Comparison of ENCODE assay signal across 10 mouse cellular contexts in the genomic region with DNA sequence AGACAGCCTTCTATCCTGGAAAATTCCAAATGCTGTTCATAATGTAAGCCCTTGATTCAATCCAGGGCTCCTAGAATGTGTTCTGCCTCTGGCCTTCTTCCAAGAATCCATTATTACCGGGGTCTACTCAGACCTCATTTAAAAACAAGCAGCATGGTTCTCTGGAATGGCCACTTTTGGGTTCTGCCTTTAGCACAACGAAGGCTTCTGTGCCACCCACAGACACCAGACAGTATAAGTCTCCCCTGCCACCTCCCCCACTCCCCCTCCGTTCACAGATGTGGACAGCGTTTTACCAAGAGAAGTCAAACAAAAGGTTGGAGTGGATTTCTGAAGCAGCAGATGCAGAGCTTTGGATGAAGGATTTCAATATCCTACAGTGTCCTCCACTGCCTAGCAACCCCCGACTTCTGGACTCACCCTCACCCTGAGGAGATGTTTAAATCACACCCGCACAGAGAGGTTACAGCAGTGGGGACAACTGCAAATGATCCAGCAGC.
DNase-seq lines count a peak whose midpoint lies in the region; ATAC-seq lines count a peak whose summit lies in the region.
"Had no signal": no experiment of that assay in that cellular context is flagged by ENCODE, and none has a peak within 500 bp of the region (broad histone marks: within the 10 kb centered on the region; RNA-seq: fewer than 3 reads in every experiment).

No protein-coding gene starts in this region.

- peak overlapping the region; percentile 70 for H3K27ac ChIP-seq in embryonic facial prominence, embryonic 10.5 days (replicated peaks)
- H3K27ac ChIP-seq in hindbrain, embryonic 11.5 days (ENCODE audit: low read depth, low read length): peak overlapping the region; percentile 74
- peak overlapping the region; percentile 77 for H3K27ac ChIP-seq in midbrain, embryonic 12.5 days (replicated peaks)
- H3K27ac ChIP-seq: gastrocnemius, adult 2 months; liver, embryonic 13.5 days had no signal

- H3K27me3 ChIP-seq in embryonic facial prominence, embryonic 10.5 days (replicated peaks; ENCODE audit: low read depth, poor library complexity, severe bottlenecking): no peaks in the 10 kb centered on the region; the same call in 1 of the 2 replicates
- no peaks in the 10 kb centered on the region for H3K27me3 ChIP-seq in hindbrain, embryonic 11.5 days (ENCODE audit: control insufficient read depth, insufficient read depth, low read length)
- peaks cover 42% of the 10 kb centered on the region for H3K27me3 ChIP-seq in midbrain, embryonic 12.5 days
- H3K27me3 ChIP-seq: liver, embryonic 13.5 days had no signal

- DNase-seq in brain, adult 2 months (ENCODE audit: low read depth, low spot score): peak; percentile 39
- peak; percentile 27 for DNase-seq in embryonic facial prominence, embryonic 10.5 days (ENCODE audit: low spot score)
- DNase-seq in hindbrain, embryonic 11.5 days (ENCODE audit: low spot score): peak; percentile 45
- no peak for DNase-seq in spleen, postnatal 4 days (ENCODE audit: low spot score in 2 of 2)
- DNase-seq in kidney, adult 18-20 months: no peak
- no peak for DNase-seq in left cerebral cortex, postnatal 36 days (ENCODE audit: low spot score in 2 of 2)
- DNase-seq: gastrocnemius, adult 2 months; kidney, postnatal 4 days; liver, embryonic 13.5 days had no signal

- peak overlapping the region; percentile 21; the same call in 1 of the 2 replicates for H3K4me2 ChIP-seq in hindbrain, embryonic 11.5 days (replicated peaks; ENCODE audit: low read depth, low read length)
- peak overlapping the region; percentile 34 for H3K4me2 ChIP-seq in midbrain, embryonic 12.5 days (replicated peaks)
- H3K4me2 ChIP-seq: liver, embryonic 13.5 days had no signal

- H3K4me3 ChIP-seq in embryonic facial prominence, embryonic 10.5 days: no peak overlapping the region
- H3K4me3 ChIP-seq in hindbrain, embryonic 11.5 days (ENCODE audit: low read depth, low read length): no peak overlapping the region
- H3K4me3 ChIP-seq in midbrain, embryonic 12.5 days: 0 out of 2 replicates have a peak overlapping the region, but pooled peaks have one; percentile 0
- H3K4me3 ChIP-seq: gastrocnemius, adult 2 months; liver, embryonic 13.5 days had no signal

- 0 out of 2 replicates have a peak overlapping the region, but pooled peaks have one; percentile 11 for H3K9ac ChIP-seq in hindbrain, embryonic 11.5 days (ENCODE audit: low read depth, low read length)
- no peak overlapping the region for H3K9ac ChIP-seq in midbrain, embryonic 12.5 days (replicated peaks)
- H3K9ac ChIP-seq: liver, embryonic 13.5 days had no signal

- intact Hi-C loops in left cerebral cortex, postnatal 36 days (cut with DNase I): no loop called here

- H3K9me3 ChIP-seq in embryonic facial prominence, embryonic 10.5 days: no peaks in the 10 kb centered on the region
- no peaks in the 10 kb centered on the region for H3K9me3 ChIP-seq in hindbrain, embryonic 11.5 days (ENCODE audit: control insufficient read depth, low read length)
- H3K9me3 ChIP-seq in midbrain, embryonic 12.5 days: no peaks in the 10 kb centered on the region
- H3K9me3 ChIP-seq: liver, embryonic 13.5 days had no signal

- 35% methylated on average over 6 of the region's 6 CpGs for whole genome bisulfite sequencing in embryonic facial prominence, embryonic 10.5 days
- 27% methylated on average over 6 of the region's 6 CpGs for WGBS in hindbrain, embryonic 11.5 days
- 9% methylated on average over 6 of the region's 6 CpGs for whole genome bisulfite sequencing in midbrain, embryonic 12.5 days

- peaks cover 29% of the 10 kb centered on the region for H3K4me1 ChIP-seq in embryonic facial prominence, embryonic 10.5 days
- H3K4me1 ChIP-seq in hindbrain, embryonic 11.5 days (replicated peaks; ENCODE audit: control insufficient read depth, insufficient read depth, low read length): 0 out of 2 replicates have a peak, but pooled peaks cover 4% of the 10 kb centered on the region
- peaks cover 30% of the 10 kb centered on the region for H3K4me1 ChIP-seq in midbrain, embryonic 12.5 days
- H3K4me1 ChIP-seq: liver, embryonic 13.5 days had no signal

- no peaks in the 10 kb centered on the region for H3K36me3 ChIP-seq in embryonic facial prominence, embryonic 10.5 days (replicated peaks)
- H3K36me3 ChIP-seq in hindbrain, embryonic 11.5 days (ENCODE audit: control insufficient read depth, insufficient read depth, low read length): no peaks in the 10 kb centered on the region
- no peaks in the 10 kb centered on the region for H3K36me3 ChIP-seq in midbrain, embryonic 12.5 days
- H3K36me3 ChIP-seq: liver, embryonic 13.5 days had no signal

- peak; percentile 84 for ATAC-seq in hindbrain, embryonic 11.5 days (ENCODE audit: low FRiP score)
- ATAC-seq in midbrain, embryonic 12.5 days (ENCODE audit: low FRiP score, low read depth): peak; percentile 81

Comparison
In these comparisons a context has a peak if more than half of its experiments do, and no peak if none do; other contexts are left out.
1. DNase-seq: peak in brain, adult 2 months (single experiment), embryonic facial prominence, embryonic 10.5 days (single experiment) and hindbrain, embryonic 11.5 days (single experiment); none in spleen, postnatal 4 days (0 of 2), kidney, adult 18-20 months (single experiment) and left cerebral cortex, postnatal 36 days (0 of 2).
2. Peak in every context shown above with its lines, with median percentiles within 50 percentile points of each other: H3K27ac ChIP-seq.